Mouse (Mus musculus) spleen, adult 2 months (tissue): ENCODE measurements around the gene Cap1.
"Not testable (repeated sequence)": the region's sequence is repeated elsewhere in the genome, so short reads cannot be mapped to it uniquely, and the experiment has no call there.

ENCODE experiments used
- CTCF ChIP-seq: fragments of 200-500 bp; IDR thresholded peaks from 2 replicates; pipeline ENCODE4 v1.5.1; 2011; ENCODE audit warnings: mild to moderate bottlenecking, inconsistent platforms; ENCODE audit not compliant: insufficient read depth, insufficient read length, insufficient replicate concordance; ENCODE audit errors: extremely low read depth
- POLR2A ChIP-seq: fragments of 200-500 bp; IDR thresholded peaks from 2 replicates; pipeline ENCODE4 v1.6.1; 2011; ENCODE audit warnings: low read depth, low read length, inconsistent platforms

GRCm38 (mm10) chr4:122820941-122821340, 64.9 kb downstream of the Cap1 start:
- not testable (repeated sequence) for TF ChIP-seq POLR2A, CTCF
